23 mouse cellular contexts compared by ENCODE assay signal in genomic region chr10:70979657-70980056, GRCm38 (mm10).
A peak's percentile ranks its signal among the peaks of the same experiment; 100 is the strongest.
DNase-seq lines count a peak whose midpoint lies in the region; ATAC-seq lines count a peak whose summit lies in the region.
"Had no signal": no experiment of that assay in that cellular context is flagged by ENCODE, and none has a peak within 500 bp of the region (broad histone marks: within the 10 kb centered on the region; RNA-seq: fewer than 3 reads in every experiment).

No protein-coding gene starts in this region.

- WGBS in heart, embryonic 11.5 days (ENCODE audit: insufficient replicate concordance): 88% methylated on average over 8 of the region's 8 CpGs

- H3K36me3 ChIP-seq in heart, embryonic 11.5 days (ENCODE audit: control insufficient read depth, insufficient read depth, low read length): no peaks in the 10 kb centered on the region
- H3K36me3 ChIP-seq: G1E had no signal

- peak; percentile 81 for ATAC-seq in frontal cortex, adult (ENCODE audit: low TSS enrichment)
- no peak for ATAC-seq in heart, embryonic 11.5 days (replicated peaks; ENCODE audit: insufficient number of reproducible peaks, low FRiP score, low TSS enrichment)
- ATAC-seq: activated CD4-positive, CD25-positive, alpha-beta regulatory T cell, adult 4 months; CD4-positive, CD25-positive, alpha-beta regulatory T cell, adult 4 months; Patski had no signal

- no peaks in the 10 kb centered on the region for H3K4me1 ChIP-seq in heart, embryonic 11.5 days (ENCODE audit: control insufficient read depth, insufficient read depth, low read length)

- no peaks in the 10 kb centered on the region for H3K27me3 ChIP-seq in heart, embryonic 11.5 days (ENCODE audit: control insufficient read depth, insufficient read depth, low read length)
- H3K27me3 ChIP-seq: CH12.LX, Patski had no signal

- DNase-seq in frontal cortex, postnatal 25 days (ENCODE audit: low spot score in 2 of 2): no peak
- DNase-seq in layer of hippocampus, adult 9-11 months: peak; percentile 39
- no peak for DNase-seq in layer of hippocampus, postnatal 25 days (ENCODE audit: extremely low spot score in 1 of 2, low spot score in 1 of 2)
- DNase-seq in brain, adult 2 months (ENCODE audit: low read depth, low spot score): peak; percentile 45
- DNase-seq in telencephalon, adult 2 months (ENCODE audit: low read depth, low spot score): peak; percentile 24
- DNase-seq in urinary bladder, postnatal 25 days (ENCODE audit: low spot score): no peak
- DNase-seq: adrenal gland, adult 2 months; adrenal gland, adult 8-10 months; adrenal gland, postnatal 10 days; adrenal gland, postnatal 14 days; adrenal gland, postnatal 25 days; adrenal gland, postnatal 36 days; B cell, adult 2 months; cerebellum, adult 11 months; cerebellum, adult 11-12 months; cerebellum, adult 18-20 months had no signal

- H3K4me3 ChIP-seq in heart, embryonic 11.5 days (ENCODE audit: low read depth, low read length): no peak overlapping the region

- no peaks in the 10 kb centered on the region for H3K9me3 ChIP-seq in heart, embryonic 11.5 days (replicated peaks; ENCODE audit: control insufficient read depth, low read length)

- no peak overlapping the region for H3K4me2 ChIP-seq in heart, embryonic 11.5 days

- no peak overlapping the region for H3K9ac ChIP-seq in heart, embryonic 11.5 days (ENCODE audit: low read depth, low read length)

- no peak overlapping the region for H3K27ac ChIP-seq in heart, embryonic 11.5 days (ENCODE audit: low read depth, low read length)

Comparison
In these comparisons a context has a peak if more than half of its experiments do, and no peak if none do; other contexts are left out.
1. DNase-seq: peak in layer of hippocampus, adult 9-11 months (single experiment), brain, adult 2 months (single experiment) and telencephalon, adult 2 months (single experiment); none in frontal cortex, postnatal 25 days (0 of 2), layer of hippocampus, postnatal 25 days (0 of 2) and urinary bladder, postnatal 25 days (single experiment).